Mouse (Mus musculus): Measurements from ENCODE around the gene Gm614.

GRCm38 (mm10) chrX:101273410-101273809 lies 9.6 kb upstream of the Gm614 start:
- TF ChIP-seq CTCF (IDR thresholded peaks at IDR 0.05; ENCODE audit: low read depth), result no peak
- no peak for TF ChIP-seq EP300 (IDR thresholded peaks at IDR 0.05; ENCODE audit: low read depth)

Measured in heart, postnatal 0 days (tissue).